Mouse (Mus musculus): ENCODE results near the gene Dlst.

- TF ChIP-seq CTCF (IDR thresholded peaks at IDR 0.05; ENCODE audit: borderline replicate concordance, extremely low read depth, insufficient read depth, insufficient read length) = no peak
- no peak for TF ChIP-seq POLR2A (IDR thresholded peaks at IDR 0.05; ENCODE audit: borderline replicate concordance, extremely low read depth, insufficient read depth, insufficient read length, poor library complexity, severe bottlenecking)
Measured at GRCm38 (mm10) chr12:85071043-85071442, 39.6 kb upstream of the Dlst start.
